Mouse (Mus musculus) MEL (cell line): ENCODE results near the gene Gm49486. TPM values are rescaled to one million over a fixed set of nuclear protein-coding genes. Genes with fewer than 3 reads are reported as not detected.
A peak's percentile ranks its signal among the peaks of the same experiment; 100 is the strongest.

ENCODE experiments used
- DNase-seq: peaks from one replicate; pipeline ENCODE4 v3.0.0; 2011; ENCODE audit warnings: low read depth, low spot score
- H3K27ac ChIP-seq: 2 replicates; pipeline ENCODE4 v1.5.1; 2012; ENCODE audit warnings: low read depth, mild to moderate bottlenecking, control low read depth, low read length, moderate library complexity; ENCODE audit not compliant: control insufficient read depth
- H3K27me3 ChIP-seq, 2 experiments: fragments of 150-350 bp in 1 of 2; sonication (generic) in 1 of 2; 2 replicates each; pipeline ENCODE4 v1.6.1; 2012; ENCODE audit warnings: low read length in 2 of 2, mild to moderate bottlenecking in 2 of 2, improper control_type of control experiment in 1 of 2, moderate library complexity in 1 of 2; ENCODE audit not compliant: insufficient read depth in 2 of 2, control insufficient read depth in 1 of 2
- H3K36me3 ChIP-seq, 2 experiments: 2 replicates each; pipeline ENCODE4 v1.6.1; 2012 to 2014; ENCODE audit warnings: low read length in 2 of 2, improper control_type of control experiment in 1 of 2, inconsistent platforms in 1 of 2, mild to moderate bottlenecking in 1 of 2; ENCODE audit not compliant: insufficient read depth in 2 of 2, control insufficient read depth in 1 of 2
- H3K4me1 ChIP-seq, 2 experiments: fragments of 150-350 bp in 1 of 2; sonication (generic) in 1 of 2; 2 replicates each; pipeline ENCODE4 v1.6.1; 2012; ENCODE audit warnings: low read length in 2 of 2, improper control_type of control experiment in 1 of 2, mild to moderate bottlenecking in 1 of 2; ENCODE audit not compliant: insufficient read depth in 2 of 2, control insufficient read depth in 1 of 2
- H3K4me3 ChIP-seq, 2 experiments: fragments of 150-350 bp in 1 of 2; sonication (generic) in 1 of 2; 2 replicates each; pipeline ENCODE4 v1.5.1; 2012; ENCODE audit warnings: low read depth in 2 of 2, low read length in 2 of 2, mild to moderate bottlenecking in 2 of 2, moderate library complexity in 2 of 2, control low read depth in 1 of 2, improper control_type of control experiment in 1 of 2; ENCODE audit not compliant: control insufficient read depth in 1 of 2, insufficient read depth in 1 of 2
- H3K79me2 ChIP-seq: 2 replicates; pipeline ENCODE4 v1.6.1; 2012; ENCODE audit warnings: mild to moderate bottlenecking, low read length, moderate library complexity; ENCODE audit not compliant: control insufficient read depth, poor library complexity, insufficient read depth
- H3K9ac ChIP-seq: 2 replicates; pipeline ENCODE4 v1.6.1; 2012; ENCODE audit warnings: low read depth, mild to moderate bottlenecking, control low read depth, low read length, moderate library complexity; ENCODE audit not compliant: control insufficient read depth, poor library complexity, severe bottlenecking
- H3K9me3 ChIP-seq: fragments of 150-350 bp; sonication (generic); replicated peaks from 2 replicates; pipeline ENCODE4 v1.6.1; 2012; ENCODE audit warnings: mild to moderate bottlenecking, low read length, improper control_type of control experiment, moderate library complexity; ENCODE audit not compliant: insufficient read depth
- CHD1 ChIP-seq: IDR thresholded peaks from 2 replicates; pipeline ENCODE4 v1.6.1; 2012; ENCODE audit warnings: low read depth, mild to moderate bottlenecking, inconsistent platforms, low read length, improper control_type of control experiment
- CTCF ChIP-seq, 3 experiments: IDR thresholded peaks in 2 of 3; conservative IDR thresholded peaks in 1 of 3; 2 replicates each; pipeline ENCODE4 v1.5.1; 2011 to 2012; ENCODE audit warnings: low read length in 3 of 3, low read depth in 2 of 3, mild to moderate bottlenecking in 2 of 3, improper control_type of control experiment in 1 of 3, inconsistent platforms in 1 of 3, mixed read lengths in 1 of 3, moderate library complexity in 1 of 3; ENCODE audit not compliant: control insufficient read depth in 1 of 3, insufficient read depth in 1 of 3, poor library complexity in 1 of 3, severe bottlenecking in 1 of 3
- ELF1 ChIP-seq: IDR thresholded peaks from 2 replicates; pipeline ENCODE4 v1.6.1; 2014; ENCODE audit warnings: low read depth, mild to moderate bottlenecking, inconsistent platforms, low read length, improper control_type of control experiment, moderate library complexity
- EP300 ChIP-seq, 2 experiments: IDR thresholded peaks; 2 replicates each; pipeline ENCODE4 v1.6.1; 2011; ENCODE audit warnings: improper control_type of control experiment in 2 of 2, low read length in 2 of 2, low read depth in 1 of 2, mild to moderate bottlenecking in 1 of 2
- GABPA ChIP-seq: IDR thresholded peaks from 2 replicates; pipeline ENCODE4 v1.6.1; 2012; ENCODE audit warnings: low read depth, mild to moderate bottlenecking, inconsistent platforms, low read length, improper control_type of control experiment, moderate library complexity
- HCFC1 ChIP-seq: IDR thresholded peaks from 2 replicates; pipeline ENCODE4 v1.6.1; 2012; ENCODE audit warnings: low read depth, mild to moderate bottlenecking, inconsistent platforms, low read length, improper control_type of control experiment, moderate library complexity
- KAT2A ChIP-seq: conservative IDR thresholded peaks from 2 replicates; pipeline ENCODE4 v1.6.1; 2012; ENCODE audit warnings: low read depth, low read length, improper control_type of control experiment, inconsistent platforms
- MAFK ChIP-seq: IDR thresholded peaks from 2 replicates; pipeline ENCODE4 v1.6.1; 2011; ENCODE audit warnings: low read depth, mild to moderate bottlenecking, low read length, improper control_type of control experiment, borderline replicate concordance
- MAX ChIP-seq: IDR thresholded peaks from 2 replicates; pipeline ENCODE4 v1.6.1; 2011; ENCODE audit warnings: low read length, improper control_type of control experiment
- MEF2A ChIP-seq: IDR thresholded peaks from 2 replicates; pipeline ENCODE4 v1.6.1; 2014; ENCODE audit warnings: low read depth, mild to moderate bottlenecking, inconsistent platforms, low read length, improper control_type of control experiment; ENCODE audit not compliant: poor library complexity, insufficient replicate concordance, severe bottlenecking; ENCODE audit errors: extremely low read depth
- POLR2AphosphoS2 ChIP-seq: IDR thresholded peaks from 2 replicates; pipeline ENCODE4 v1.6.1; 2011; ENCODE audit warnings: low read length, improper control_type of control experiment
- RCOR1 ChIP-seq: IDR thresholded peaks from 2 replicates; pipeline ENCODE4 v1.6.1; 2012; ENCODE audit warnings: low read depth, mild to moderate bottlenecking, inconsistent platforms, low read length, improper control_type of control experiment
- SMC3 ChIP-seq: IDR thresholded peaks from 2 replicates; pipeline ENCODE4 v1.6.1; 2011; ENCODE audit warnings: low read depth, low read length, improper control_type of control experiment
- TBP ChIP-seq: IDR thresholded peaks from 2 replicates; pipeline ENCODE4 v1.8.0; 2011; ENCODE audit warnings: low read depth, low read length, improper control_type of control experiment
- ZKSCAN1 ChIP-seq: IDR thresholded peaks from 2 replicates; pipeline ENCODE4 v1.6.1; 2012; ENCODE audit warnings: low read depth, mild to moderate bottlenecking, inconsistent platforms, low read length, improper control_type of control experiment, moderate library complexity
- polyA plus RNA-seq, 2 experiments: library from polyadenylated mRNA; stranded (reverse) in 1 of 2; unstranded in 1 of 2; fragments of >175 nt in 1 of 2; fragments of >200 nt in 1 of 2; gene quantifications; 2 replicates each; pipeline versions ENCODE4 v1.2.1 to v1.2.4; 2012; ENCODE audit warnings: low replicate concordance in 2 of 2, low read depth in 1 of 2; ENCODE audit not compliant: insufficient read length in 2 of 2, insufficient read depth in 1 of 2, missing spikeins in 1 of 2
- total RNA-seq: library from RNA; depleted of rRNA; stranded (reverse); fragments of 300-350 nt; gene quantifications from 2 replicates; pipeline ENCODE4 v1.2.3, GENCODE M21; 2012

The Gm49486 gene
- total and polyA plus RNA-seq, 3 experiments: 0.12 to 0.46 TPM; not detected in 1

- Histone ChIP-seq H3K27ac (no peak overlapping the region), H3K9me3 (no peaks in the 10 kb centered on the region), H3K36me3 (no peaks in the 10 kb centered on the region), H3K79me2 (no peaks in the 10 kb centered on the region), H3K9ac (no peak overlapping the region), H3K4me1 (no peaks in the 10 kb centered on the region), H3K27me3 (no peaks in the 10 kb centered on the region), H3K4me3 (no peak overlapping the region)
- TF ChIP-seq HCFC1 (no peak), EP300 (IDR thresholded peaks at IDR 0.05; ENCODE audit: low read depth in 1 of 2, low read length in 2 of 2) (no peak), ELF1 (no peak), MEF2A (no peak), CHD1 (no peak), ZKSCAN1 (no peak), RCOR1 (no peak)
- no peak for DNase-seq
These were observed 59.2 kb downstream of the Gm49486 start for GRCm38 (mm10) chr15:79288387-79288786.

DNA sequence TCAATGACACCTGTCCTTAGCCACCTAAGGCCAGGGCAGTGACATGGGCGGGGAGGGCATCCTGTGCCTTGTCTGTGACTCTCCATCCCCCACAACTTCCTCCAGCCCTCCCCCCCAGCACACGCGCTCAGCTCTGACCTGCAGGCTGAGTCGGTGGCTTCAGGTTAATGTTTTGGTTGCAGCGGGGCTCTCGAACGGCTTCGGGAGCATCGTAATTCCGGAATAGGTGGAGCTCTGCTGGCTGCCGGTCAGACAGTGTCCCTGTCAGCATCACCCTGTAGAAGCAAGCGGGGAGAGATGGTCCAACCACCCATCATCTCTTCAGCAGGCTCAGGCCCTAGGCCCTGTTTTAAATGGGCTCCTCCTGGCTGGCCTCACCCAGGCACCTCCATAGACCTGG is 60.2 kb downstream of the Gm49486 start:
- H3K9me3 ChIP-seq: no peaks in the 10 kb centered on the region
- TF ChIP-seq MAX (no peak), POLR2AphosphoS2 (no peak), KAT2A (no peak), SMC3 (no peak), CHD1 (no peak), GABPA (no peak), MAFK (no peak)
- no peaks in the 10 kb centered on the region for H3K79me2 ChIP-seq
- H3K4me3 ChIP-seq: no peak overlapping the region
- H3K27ac ChIP-seq: no peak overlapping the region
- no peaks in the 10 kb centered on the region for H3K4me1 ChIP-seq
- no peak for DNase-seq
- H3K9ac ChIP-seq: no peak overlapping the region
- H3K27me3 ChIP-seq: no peaks in the 10 kb centered on the region
- H3K36me3 ChIP-seq: no peaks in the 10 kb centered on the region

DNA sequence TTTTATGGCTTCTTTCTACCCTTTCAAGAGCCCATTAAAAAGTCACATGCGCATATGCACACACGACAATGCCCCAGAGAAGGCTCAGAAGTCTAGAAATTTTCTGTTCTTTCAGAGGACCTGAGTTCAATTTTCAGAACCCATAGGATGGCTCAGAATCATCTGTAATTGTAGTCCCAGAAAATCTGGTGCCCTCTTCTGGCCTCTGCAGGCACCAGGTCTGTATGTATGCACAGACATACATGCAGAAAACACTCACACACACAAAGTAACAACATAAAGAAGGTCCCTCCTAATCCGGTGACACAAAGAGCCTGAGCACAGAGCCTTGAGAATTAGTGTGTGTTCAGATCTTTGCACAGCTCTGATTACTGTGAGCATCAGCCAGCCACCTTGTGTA is 61.1 kb downstream of the Gm49486 start:
- Histone ChIP-seq H3K27me3 (no peaks in the 10 kb centered on the region), H3K9ac (no peak overlapping the region), H3K4me3 (no peak overlapping the region), H3K9me3 (no peaks in the 10 kb centered on the region), H3K79me2 (no peaks in the 10 kb centered on the region), H3K27ac (no peak overlapping the region), H3K36me3 (no peaks in the 10 kb centered on the region), H3K4me1 (no peaks in the 10 kb centered on the region)
- TF ChIP-seq SMC3 (peak; percentile 23; the same call in 1 of the 2 replicates), CTCF (IDR thresholded peaks at IDR 0.05 in 2 of 3, conservative IDR thresholded peaks at IDR 0.05 in 1 of 3; ENCODE audit: control insufficient read depth in 1 of 3, insufficient read depth in 1 of 3, low read depth in 2 of 3, low read length in 3 of 3, poor library complexity in 1 of 3, severe bottlenecking in 1 of 3) (peak in 2 of 3 experiments; percentile 17 to 21; a peak in 2 of 6 replicates), TBP (no peak)
- DNase-seq: no peak
